Mouse (Mus musculus) cortical plate, adult 2 months (tissue): ENCODE data around the gene Trpc6.

Experiments used
- CTCF ChIP-seq: fragments of 200-500 bp; IDR thresholded peaks from 2 replicates; pipeline ENCODE4 v1.5.1; 2011; ENCODE audit warnings: mild to moderate bottlenecking, control low read depth, low read length; ENCODE audit not compliant: insufficient read depth; ENCODE audit errors: extremely low read depth
- POLR2A ChIP-seq: fragments of 200-500 bp; IDR thresholded peaks from 2 replicates; pipeline ENCODE4 v1.6.1; 2011; ENCODE audit warnings: mild to moderate bottlenecking, low read length, control low read depth; ENCODE audit not compliant: insufficient read depth; ENCODE audit errors: extremely low read depth

DNA sequence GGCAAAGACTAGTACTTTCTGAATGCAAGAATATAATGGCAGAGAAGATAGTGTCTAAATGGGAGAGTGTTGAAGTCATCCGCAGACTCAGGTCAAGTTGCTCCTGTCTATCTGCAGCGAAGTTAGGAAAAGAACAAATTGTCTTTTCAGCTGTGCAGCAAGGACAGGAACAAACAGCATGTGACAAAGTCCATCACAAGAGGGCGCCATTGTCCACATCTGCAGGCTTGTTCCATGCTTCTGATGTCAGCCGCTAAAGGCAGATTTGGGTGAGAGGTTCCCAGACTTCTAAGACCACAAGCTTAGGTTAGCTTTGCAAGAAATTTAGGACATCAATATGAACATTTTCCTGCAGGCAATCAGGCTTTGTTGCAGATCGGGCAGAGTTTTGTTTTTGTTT lies 156.7 kb downstream of the Trpc6 start:
- TF ChIP-seq CTCF: peak; percentile 98
- TF ChIP-seq POLR2A: no peak
